Mouse (Mus musculus): ENCODE results near the gene Mef2a.

DNA sequence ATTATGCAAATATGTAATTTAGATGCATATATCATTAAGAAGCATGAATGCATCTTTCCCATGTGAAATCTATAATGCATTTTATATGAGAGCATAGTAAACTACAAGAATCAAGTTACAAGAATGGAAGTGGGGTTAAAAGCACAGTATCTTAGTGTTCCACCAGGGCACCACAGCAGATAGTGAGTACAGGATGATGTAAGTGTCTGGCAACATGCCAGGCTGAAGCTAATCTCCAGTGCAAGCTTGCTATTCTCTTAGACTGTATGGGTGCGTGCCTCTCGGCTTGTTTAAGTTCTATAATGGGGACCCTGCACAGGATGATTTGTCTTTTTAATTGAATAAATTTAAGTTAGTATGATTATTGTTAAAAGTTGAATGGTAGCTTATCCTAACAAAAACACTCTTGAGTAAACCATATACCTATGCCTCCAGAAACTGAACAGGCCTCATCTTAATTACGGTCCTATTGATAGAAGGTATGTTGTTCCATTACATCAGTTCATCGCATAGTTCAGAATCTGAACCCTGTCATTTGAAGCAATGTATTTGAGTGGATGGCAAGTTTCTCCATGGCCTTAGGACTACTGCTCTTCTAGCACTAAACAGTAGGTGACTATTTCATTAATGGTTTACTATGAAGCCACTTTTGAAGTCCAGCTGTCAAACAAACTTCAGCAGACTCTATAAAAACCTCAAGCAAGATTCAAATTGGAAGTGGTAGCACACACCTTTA, 112.7 kb downstream of the Mef2a start:
- TF ChIP-seq CTCF (IDR thresholded peaks at IDR 0.05; ENCODE audit: borderline replicate concordance, insufficient read depth, low read length) (no peak), POLR2A (IDR thresholded peaks at IDR 0.05; ENCODE audit: low read depth, low read length) (no peak)

Data from embryonic fibroblast, embryonic 13.5 days (primary cell).